Mouse (Mus musculus) intestine, embryonic 14.5 days (tissue): ENCODE data around the gene Hist1h2bh. TPM values are rescaled to one million over a fixed set of nuclear protein-coding genes. Genes with fewer than 3 reads are reported as not detected.
"Not testable (repeated sequence)": the region's sequence is repeated elsewhere in the genome, so short reads cannot be mapped to it uniquely, and the experiment has no call there.

Experiments used
- ATAC-seq: fragments of 200-750 bp; cut with Nextera tagmentation; replicated peaks from 2 replicates; pipeline ENCODE4 v1.8.0; 2017; ENCODE audit warnings: low read depth, moderate number of reproducible peaks, moderate TSS enrichment, moderate library complexity; ENCODE audit not compliant: low FRiP score, low TSS enrichment
- DNase-seq: peaks from one replicate; pipeline ENCODE4 v3.0.0-alpha.2; 2018; ENCODE audit warnings: low spot score
- H3K27ac ChIP-seq: fragments of 300-500 bp; sonication (generic); 2 replicates; pipeline ENCODE4 v1.5.1; 2014; ENCODE audit warnings: low read depth, mild to moderate bottlenecking, control low read depth
- H3K27me3 ChIP-seq: fragments of 300-500 bp; sonication (generic); replicated peaks from 2 replicates; pipeline ENCODE4 v1.6.1; 2014; ENCODE audit warnings: low read length, control low read depth; ENCODE audit not compliant: control insufficient read depth, insufficient read depth
- H3K36me3 ChIP-seq: fragments of 300-500 bp; sonication (generic); 2 replicates; pipeline ENCODE4 v1.6.1; 2014; ENCODE audit warnings: low read length, control low read depth; ENCODE audit not compliant: control insufficient read depth, insufficient read depth
- H3K4me1 ChIP-seq: fragments of 300-500 bp; sonication (generic); replicated peaks from 2 replicates; pipeline ENCODE4 v1.6.1; 2014; ENCODE audit warnings: low read length, control low read depth, mixed read lengths; ENCODE audit not compliant: control insufficient read depth, insufficient read depth
- H3K4me2 ChIP-seq: fragments of 300-500 bp; sonication (generic); 2 replicates; pipeline ENCODE4 v1.6.1; 2014; ENCODE audit warnings: low read length
- H3K4me3 ChIP-seq: fragments of 300-500 bp; sonication (generic); 2 replicates; pipeline ENCODE4 v1.5.1; 2014; ENCODE audit warnings: low read depth, low read length, control low read depth, mixed read lengths
- H3K9ac ChIP-seq: fragments of 300-500 bp; sonication (generic); 2 replicates; pipeline ENCODE4 v1.6.1; 2014; ENCODE audit warnings: mild to moderate bottlenecking, low read length
- H3K9me3 ChIP-seq: fragments of 300-500 bp; sonication (generic); 2 replicates; pipeline ENCODE4 v1.6.1; 2016; ENCODE audit warnings: low read length, control low read depth; ENCODE audit not compliant: control insufficient read depth
- WGBS: fragments of 180-500 bp; shearing (Covaris S2); extraction: QIAGEN DNeasy Blood & Tissue Kit; methylation state at CpG from one replicate; pipeline ENCODE4 v1.1.7; 2014; 5-methylcytosine and 5-hydroxymethylcytosine counted together
- polyA plus RNA-seq: library from polyadenylated mRNA; unstranded; fragments of >200 nt; fragmentation: Nextera tagmentation; extraction: Ambion mirVana; gene quantifications from 2 replicates; pipeline ENCODE4 v1.2.1, GENCODE M21; 2014

Gene Hist1h2bh
- polyA plus RNA-seq, 1 experiment from 2014 or later, result 1.1 TPM

GRCm38 (mm10) chr13:23555839-23556416 is 12.7 kb upstream of the Hist1h2bh start:
- H3K4me3 ChIP-seq, result peak overlapping the region; percentile 71
- DNase-seq, result peak; percentile 88
- H3K27ac ChIP-seq, result peak overlapping the region; percentile 100
- H3K9ac ChIP-seq, result peak overlapping the region; percentile 96
- H3K4me1 ChIP-seq, result peaks cover 15% of the 10 kb centered on the region
- peak; percentile 77 for ATAC-seq
- peak overlapping the region; percentile 93 for H3K4me2 ChIP-seq
- 1% methylated on average over 18 of the region's 18 CpGs for WGBS
- H3K36me3 ChIP-seq, result no peaks in the 10 kb centered on the region
- no peaks in the 10 kb centered on the region for H3K9me3 ChIP-seq
- no peaks in the 10 kb centered on the region for H3K27me3 ChIP-seq

GRCm38 (mm10) chr13:23554925-23555838 is 12.0 kb upstream of the Hist1h2bh start:
- H3K4me2 ChIP-seq, result peak overlapping the region; percentile 93
- H3K27ac ChIP-seq, result peak overlapping the region; percentile 100
- H3K36me3 ChIP-seq, result no peaks in the 10 kb centered on the region
- no peaks in the 10 kb centered on the region for H3K27me3 ChIP-seq
- peaks cover 16% of the 10 kb centered on the region for H3K4me1 ChIP-seq
- peak overlapping the region; percentile 71 for H3K4me3 ChIP-seq
- ATAC-seq (peak; percentile 86), DNase-seq (peak; percentile 93)
- H3K9ac ChIP-seq, result peak overlapping the region; percentile 96
- under 1% methylated on average over 53 of the region's 54 CpGs for WGBS
- H3K9me3 ChIP-seq, result no peaks in the 10 kb centered on the region

- DNase-seq (no peak), ATAC-seq (no peak)
- Histone ChIP-seq H3K27ac (peak overlapping the region; percentile 100), H3K27me3 (no peaks in the 10 kb centered on the region), H3K4me1 (peaks cover 16% of the 10 kb centered on the region), H3K9ac (peak overlapping the region; percentile 96), H3K9me3 (no peaks in the 10 kb centered on the region), H3K4me2 (peak overlapping the region; percentile 93), H3K4me3 (peak overlapping the region; percentile 71), H3K36me3 (no peaks in the 10 kb centered on the region)
- 22% methylated on average over 9 of the region's 9 CpGs for WGBS
These were observed 11.2 kb upstream of the Hist1h2bh start for GRCm38 (mm10) chr13:23554393-23554792.

- Histone ChIP-seq H3K4me1 (peaks cover 16% of the 10 kb centered on the region), H3K4me3 (no peak within 1 kb of the TSS), H3K27ac (peak within 1 kb of the TSS; percentile 100), H3K27me3 (no peaks in the 10 kb centered on the region), H3K9me3 (no peaks in the 10 kb centered on the region), H3K4me2 (peak within 1 kb of the TSS; percentile 93), H3K36me3 (no peaks in the 10 kb centered on the region), H3K9ac (peak within 1 kb of the TSS; percentile 71)
- DNase-seq (no peak), ATAC-seq (no peak)
These were observed 9.8 kb upstream of the Hist1h2bh start, which contains the start of gene Hist1h1d for GRCm38 (mm10) chr13:23552962-23553361. Hist1h1d (plus strand) TSS chr13:23553262.

GRCm38 (mm10) chr13:23551931-23552914 is 9.0 kb upstream of the Hist1h2bh start:
- peaks cover 16% of the 10 kb centered on the region for H3K4me1 ChIP-seq
- H3K36me3 ChIP-seq, result no peaks in the 10 kb centered on the region
- H3K27ac ChIP-seq, result peak overlapping the region; percentile 94
- WGBS, result 49% methylated on average over 8 of the region's 8 CpGs
- DNase-seq (no peak), ATAC-seq (no peak)
- no peaks in the 10 kb centered on the region for H3K27me3 ChIP-seq
- H3K4me2 ChIP-seq, result peak overlapping the region; percentile 72
- peak overlapping the region; percentile 71 for H3K9ac ChIP-seq
- no peaks in the 10 kb centered on the region for H3K9me3 ChIP-seq
- peak overlapping the region; percentile 17; the same call in 1 of the 2 replicates for H3K4me3 ChIP-seq

- H3K4me3 ChIP-seq, result peak within 1 kb of the TSS; percentile 42
- peak within 1 kb of the TSS; percentile 71 for H3K9ac ChIP-seq
- H3K36me3 ChIP-seq, H3K27me3 ChIP-seq, H3K9me3 ChIP-seq: not testable (repeated sequence)
- ATAC-seq (peak; percentile 83), DNase-seq (peak; percentile 99)
- under 1% methylated on average over 42 of the region's 47 CpGs for WGBS
- H3K4me2 ChIP-seq, result peak within 1 kb of the TSS; percentile 72
- H3K4me1 ChIP-seq, result peaks cover 12% of the 10 kb centered on the region
- H3K27ac ChIP-seq, result peak within 1 kb of the TSS; percentile 94
These were observed 8.1 kb upstream of the Hist1h2bh start, which contains the start of gene Hist1h4f for GRCm38 (mm10) chr13:23551146-23551834. Hist1h4f (minus strand) TSS chr13:23551648.

GRCm38 (mm10) chr13:23550761-23551145 is 7.6 kb upstream of the Hist1h2bh start:
- ATAC-seq (no peak), DNase-seq (no peak)
- peak overlapping the region; percentile 71 for H3K9ac ChIP-seq
- H3K36me3 ChIP-seq, result no peaks in the 10 kb centered on the region
- H3K4me3 ChIP-seq, result peak overlapping the region; percentile 42
- H3K4me1 ChIP-seq, result peaks cover 12% of the 10 kb centered on the region
- H3K4me2 ChIP-seq, result peak overlapping the region; percentile 72
- 6% methylated on average over 3 of the region's 3 CpGs for WGBS
- no peaks in the 10 kb centered on the region for H3K27me3 ChIP-seq
- no peaks in the 10 kb centered on the region for H3K9me3 ChIP-seq
- peak overlapping the region; percentile 94 for H3K27ac ChIP-seq
